Mouse (Mus musculus) hindbrain, embryonic 12.5 days (tissue): Measurements from ENCODE around the gene Rflna. TPM values are rescaled to one million over a fixed set of nuclear protein-coding genes. Genes with fewer than 3 reads are reported as not detected.

Experiments used
- ATAC-seq: fragments of 200-750 bp; cut with Nextera tagmentation; 2 replicates; pipeline ENCODE4 v1.8.0; 2017; ENCODE audit warnings: moderate TSS enrichment; ENCODE audit not compliant: low FRiP score
- H3K27ac ChIP-seq: fragments of 300-500 bp; sonication (generic); 2 replicates; pipeline ENCODE4 v1.5.1; 2016; ENCODE audit warnings: mild to moderate bottlenecking
- H3K27me3 ChIP-seq: fragments of 300-500 bp; sonication (generic); 2 replicates; pipeline ENCODE4 v1.6.1; 2016; ENCODE audit warnings: mild to moderate bottlenecking
- H3K36me3 ChIP-seq: fragments of 300-500 bp; sonication (generic); 2 replicates; pipeline ENCODE4 v1.6.1; 2016; ENCODE audit warnings: mild to moderate bottlenecking
- H3K4me1 ChIP-seq: fragments of 300-500 bp; sonication (generic); 2 replicates; pipeline ENCODE4 v1.6.1; 2016
- H3K4me2 ChIP-seq: fragments of 300-500 bp; sonication (generic); replicated peaks from 2 replicates; pipeline ENCODE4 v1.6.1; 2016; ENCODE audit warnings: mild to moderate bottlenecking
- H3K4me3 ChIP-seq: fragments of 300-500 bp; sonication (generic); 2 replicates; pipeline ENCODE4 v1.5.1; 2016; ENCODE audit warnings: mild to moderate bottlenecking
- H3K9ac ChIP-seq: fragments of 300-500 bp; sonication (generic); 2 replicates; pipeline ENCODE4 v1.6.1; 2016; ENCODE audit warnings: mild to moderate bottlenecking, moderate library complexity
- H3K9me3 ChIP-seq: fragments of 300-500 bp; sonication (generic); replicated peaks from 2 replicates; pipeline ENCODE4 v1.6.1; 2016; ENCODE audit warnings: mild to moderate bottlenecking
- WGBS: fragments of 180-500 bp; shearing (Covaris S2); methylation state at CpG from one replicate; pipeline ENCODE4 v1.1.7; 2016; 5-methylcytosine and 5-hydroxymethylcytosine counted together
- polyA plus RNA-seq: library from polyadenylated mRNA; unstranded; fragments of >200 nt; fragmentation: Nextera tagmentation; extraction: Ambion mirVana; gene quantifications from 2 replicates; pipeline ENCODE4 v1.2.1, GENCODE M21; 2016

Gene Rflna
- polyA plus RNA-seq = 25.0 and 34.1 TPM in 2 replicates

- H3K9ac ChIP-seq = peak within 1 kb of the TSS; percentile 63
These were observed at the start of gene Rflna for GRCm38 (mm10) chr5:125002969-125003872. TSS of gene Rflna (plus strand) at chr5:125003221.

GRCm38 (mm10) chr5:124954404-124955305 lies 48.4 kb upstream of the Rflna start:
- ATAC-seq = no peak
- 78% methylated on average over 8 of the region's 8 CpGs for WGBS
- H3K9ac ChIP-seq = no peak overlapping the region
- no peak overlapping the region for H3K4me2 ChIP-seq
- H3K36me3 ChIP-seq = no peaks in the 10 kb centered on the region
- 0 out of 2 replicates have a peak, but pooled peaks cover 7% of the 10 kb centered on the region for H3K4me1 ChIP-seq
- no peak overlapping the region for H3K4me3 ChIP-seq
- H3K27ac ChIP-seq = 0 out of 2 replicates have a peak overlapping the region, but pooled peaks have one; percentile 44
- no peaks in the 10 kb centered on the region for H3K27me3 ChIP-seq
- 0 out of 2 replicates have a peak, but pooled peaks cover 4% of the 10 kb centered on the region for H3K9me3 ChIP-seq

More at GRCm38 (mm10) chr5:125002969-125003872, at the start of gene Rflna:
- no peaks in the 10 kb centered on the region for H3K36me3 ChIP-seq
- H3K4me1 ChIP-seq = peaks cover 41% of the 10 kb centered on the region
- ATAC-seq = peak; percentile 82
- no peak within 1 kb of the TSS for H3K27ac ChIP-seq
- H3K27me3 ChIP-seq = peaks cover 26% of the 10 kb centered on the region
- H3K4me2 ChIP-seq = peak within 1 kb of the TSS; percentile 58
- WGBS = 3% methylated on average over 33 of the region's 41 CpGs
- H3K9me3 ChIP-seq = no peaks in the 10 kb centered on the region
- H3K4me3 ChIP-seq = peak within 1 kb of the TSS; percentile 42

- 79% methylated on average over 5 of the region's 5 CpGs for WGBS
- Histone ChIP-seq H3K9ac (no peak overlapping the region), H3K36me3 (no peaks in the 10 kb centered on the region), H3K9me3 (0 out of 2 replicates have a peak, but pooled peaks cover 4% of the 10 kb centered on the region), H3K4me1 (peaks cover 15% of the 10 kb centered on the region), H3K4me2 (no peak overlapping the region), H3K27me3 (no peaks in the 10 kb centered on the region), H3K4me3 (no peak overlapping the region), H3K27ac (no peak overlapping the region)
- no peak for ATAC-seq
These were observed 45.5 kb upstream of the Rflna start for GRCm38 (mm10) chr5:124957491-124957890.

- over 99% methylated on average over 4 of the region's 4 CpGs for WGBS
- Histone ChIP-seq H3K4me3 (no peak overlapping the region), H3K4me1 (peaks cover 24% of the 10 kb centered on the region), H3K9ac (no peak overlapping the region), H3K27ac (no peak overlapping the region), H3K27me3 (no peaks in the 10 kb centered on the region), H3K4me2 (no peak overlapping the region), H3K9me3 (0 out of 2 replicates have a peak, but pooled peaks cover 4% of the 10 kb centered on the region), H3K36me3 (no peaks in the 10 kb centered on the region)
- no peak for ATAC-seq
These were observed 43.9 kb upstream of the Rflna start for GRCm38 (mm10) chr5:124959099-124959498.

- 41% methylated on average over 18 of the region's 18 CpGs for WGBS
These were observed 42.7 kb upstream of the Rflna start for GRCm38 (mm10) chr5:124960131-124960901.

GRCm38 (mm10) chr5:124961433-124961832 lies 41.6 kb upstream of the Rflna start:
- Histone ChIP-seq H3K9ac (no peak overlapping the region), H3K9me3 (0 out of 2 replicates have a peak, but pooled peaks cover 4% of the 10 kb centered on the region), H3K36me3 (no peaks in the 10 kb centered on the region), H3K4me3 (no peak overlapping the region), H3K4me2 (no peak overlapping the region), H3K4me1 (peaks cover 25% of the 10 kb centered on the region), H3K27me3 (no peaks in the 10 kb centered on the region), H3K27ac (no peak overlapping the region)
- ATAC-seq = no peak
- 81% methylated on average over 8 of the region's 8 CpGs for WGBS

More at GRCm38 (mm10) chr5:124960131-124960901, 42.7 kb upstream of the Rflna start:
- Histone ChIP-seq H3K27me3 (no peaks in the 10 kb centered on the region), H3K4me1 (peaks cover 25% of the 10 kb centered on the region), H3K9me3 (0 out of 2 replicates have a peak, but pooled peaks cover 4% of the 10 kb centered on the region), H3K27ac (peak overlapping the region; percentile 58), H3K36me3 (no peaks in the 10 kb centered on the region), H3K4me3 (no peak overlapping the region), H3K4me2 (no peak overlapping the region), H3K9ac (no peak overlapping the region)
- no peak for ATAC-seq

- WGBS = 50% methylated on average over 7 of the region's 7 CpGs
- Histone ChIP-seq H3K4me2 (no peak overlapping the region), H3K9me3 (0 out of 2 replicates have a peak, but pooled peaks cover 4% of the 10 kb centered on the region), H3K4me1 (peaks cover 33% of the 10 kb centered on the region), H3K36me3 (no peaks in the 10 kb centered on the region), H3K27ac (peak overlapping the region; percentile 78), H3K9ac (no peak overlapping the region), H3K27me3 (no peaks in the 10 kb centered on the region), H3K4me3 (no peak overlapping the region)
- ATAC-seq = no peak
These were observed 40.3 kb upstream of the Rflna start for GRCm38 (mm10) chr5:124962761-124963160.

- Histone ChIP-seq H3K9ac (0 out of 2 replicates have a peak overlapping the region, but pooled peaks have one; percentile 13), H3K27ac (peak overlapping the region; percentile 78), H3K4me2 (peak overlapping the region; percentile 19; the same call in 1 of the 2 replicates), H3K27me3 (no peaks in the 10 kb centered on the region), H3K9me3 (no peaks in the 10 kb centered on the region), H3K4me3 (no peak overlapping the region), H3K36me3 (no peaks in the 10 kb centered on the region), H3K4me1 (peaks cover 33% of the 10 kb centered on the region)
- whole genome bisulfite sequencing = 53% methylated on average over 22 of the region's 22 CpGs
- no peak for ATAC-seq
These were observed 39.0 kb upstream of the Rflna start for GRCm38 (mm10) chr5:124963806-124964672.

GRCm38 (mm10) chr5:124966622-124967332 lies 36.2 kb upstream of the Rflna start:
- H3K4me3 ChIP-seq = no peak overlapping the region
- no peaks in the 10 kb centered on the region for H3K27me3 ChIP-seq
- H3K27ac ChIP-seq = peak overlapping the region; percentile 25; the same call in 1 of the 2 replicates
- no peaks in the 10 kb centered on the region for H3K36me3 ChIP-seq
- H3K4me2 ChIP-seq = no peak overlapping the region
- no peaks in the 10 kb centered on the region for H3K9me3 ChIP-seq
- no peak for ATAC-seq
- no peak overlapping the region for H3K9ac ChIP-seq
- 70% methylated on average over 14 of the region's 14 CpGs for WGBS
- peaks cover 30% of the 10 kb centered on the region for H3K4me1 ChIP-seq

GRCm38 (mm10) chr5:124969790-124970189 lies 33.2 kb upstream of the Rflna start:
- 17% methylated on average over 8 of the region's 8 CpGs for WGBS
- no peaks in the 10 kb centered on the region for H3K27me3 ChIP-seq
- H3K27ac ChIP-seq = no peak overlapping the region; the same call in 1 of the 2 replicates
- H3K4me2 ChIP-seq = no peak overlapping the region
- no peak overlapping the region for H3K4me3 ChIP-seq
- no peak for ATAC-seq
- H3K4me1 ChIP-seq = peaks cover 17% of the 10 kb centered on the region
- 0 out of 2 replicates have a peak, but pooled peaks cover 3% of the 10 kb centered on the region for H3K9me3 ChIP-seq
- H3K9ac ChIP-seq = no peak overlapping the region
- no peaks in the 10 kb centered on the region for H3K36me3 ChIP-seq
